Mouse (Mus musculus): ENCODE data around the gene Rpl23. TPM values are rescaled to one million over a fixed set of nuclear protein-coding genes. Genes with fewer than 3 reads are reported as not detected.

The Rpl23 gene
- total and polyA plus RNA-seq, 2 experiments from 2014 or later, result 310 to 346 TPM

GRCm38 (mm10) chr11:97778918-97779317 lies 3.3 kb downstream of the Rpl23 start:
- H3K9ac ChIP-seq, result no peak overlapping the region
- TF ChIP-seq CTCF (IDR thresholded peaks at IDR 0.05; ENCODE audit: low read depth), result no peak
- H3K4me1 ChIP-seq (ENCODE audit: insufficient read depth), result peaks cover 8% of the 10 kb centered on the region; the same call in 1 of the 2 replicates
- DNase-seq, result no peak
- no peaks in the 10 kb centered on the region for H3K9me3 ChIP-seq (ENCODE audit: low read length)
- H3K4me2 ChIP-seq (ENCODE audit: low read depth), result no peak overlapping the region
- peaks cover 47% of the 10 kb centered on the region for H3K36me3 ChIP-seq (ENCODE audit: insufficient read depth)
- WGBS, result 98% methylated on average over 1 of the region's 1 CpGs
- no peak for ATAC-seq
- no peak overlapping the region for H3K27ac ChIP-seq (ENCODE audit: low read depth, low read length)
- H3K4me3 ChIP-seq (ENCODE audit: low read depth, low read length), result no peak overlapping the region
- no peaks in the 10 kb centered on the region for H3K27me3 ChIP-seq (ENCODE audit: insufficient read depth, low read length)

- H3K4me1 ChIP-seq (ENCODE audit: insufficient read depth), result peaks cover 8% of the 10 kb centered on the region; the same call in 1 of the 2 replicates
- H3K9me3 ChIP-seq (ENCODE audit: low read length), result no peaks in the 10 kb centered on the region
- H3K4me2 ChIP-seq (ENCODE audit: low read depth), result no peak overlapping the region
- H3K27ac ChIP-seq (ENCODE audit: low read depth, low read length), result no peak overlapping the region
- H3K4me3 ChIP-seq (ENCODE audit: low read depth, low read length), result no peak overlapping the region
- peaks cover 47% of the 10 kb centered on the region for H3K36me3 ChIP-seq (ENCODE audit: insufficient read depth)
- 45% methylated on average over 2 of the region's 2 CpGs for WGBS
- peak; percentile 45 for ATAC-seq
- H3K9ac ChIP-seq, result no peak overlapping the region
- peak; percentile 53 for TF ChIP-seq CTCF (IDR thresholded peaks at IDR 0.05; ENCODE audit: low read depth)
- no peaks in the 10 kb centered on the region for H3K27me3 ChIP-seq (ENCODE audit: insufficient read depth, low read length)
- DNase-seq, result peak; percentile 37
Measured at GRCm38 (mm10) chr11:97777129-97777529, 5.1 kb downstream of the Rpl23 start.

GRCm38 (mm10) chr11:97776497-97777128 lies 5.6 kb downstream of the Rpl23 start:
- peaks cover 47% of the 10 kb centered on the region for H3K36me3 ChIP-seq (ENCODE audit: insufficient read depth)

GRCm38 (mm10) chr11:97775808-97776496 lies 6.3 kb downstream of the Rpl23 start, which contains the start of gene 1700001P01Rik:
TSS of gene 1700001P01Rik (minus strand) at chr11:97775918.
- no peak within 1 kb of the TSS for H3K9ac ChIP-seq
- H3K27ac ChIP-seq (ENCODE audit: low read depth, low read length), result no peak within 1 kb of the TSS
- H3K36me3 ChIP-seq (ENCODE audit: insufficient read depth), result peaks cover 47% of the 10 kb centered on the region
- TF ChIP-seq CTCF (IDR thresholded peaks at IDR 0.05; ENCODE audit: low read depth), result no peak
- H3K27me3 ChIP-seq (ENCODE audit: insufficient read depth, low read length), result no peaks in the 10 kb centered on the region
- peaks cover 7% of the 10 kb centered on the region; the same call in 1 of the 2 replicates for H3K4me1 ChIP-seq (ENCODE audit: insufficient read depth)
- no peak for DNase-seq
- H3K9me3 ChIP-seq (ENCODE audit: low read length), result no peaks in the 10 kb centered on the region
- H3K4me3 ChIP-seq (ENCODE audit: low read depth, low read length), result no peak within 1 kb of the TSS
- no peak within 1 kb of the TSS for H3K4me2 ChIP-seq (ENCODE audit: low read depth)
- ATAC-seq, result no peak
- WGBS, result 40% methylated on average over 17 of the region's 17 CpGs

More at GRCm38 (mm10) chr11:97776497-97777128, 5.6 kb downstream of the Rpl23 start:
- no peak overlapping the region for H3K27ac ChIP-seq (ENCODE audit: low read depth, low read length)
- H3K4me2 ChIP-seq (ENCODE audit: low read depth), result no peak overlapping the region
- 51% methylated on average over 5 of the region's 5 CpGs for WGBS
- DNase-seq (no peak), ATAC-seq (no peak)
- H3K4me3 ChIP-seq (ENCODE audit: low read depth, low read length), result no peak overlapping the region
- no peaks in the 10 kb centered on the region for H3K27me3 ChIP-seq (ENCODE audit: insufficient read depth, low read length)
- H3K9ac ChIP-seq, result no peak overlapping the region
- TF ChIP-seq CTCF (IDR thresholded peaks at IDR 0.05; ENCODE audit: low read depth), result no peak
- no peaks in the 10 kb centered on the region for H3K9me3 ChIP-seq (ENCODE audit: low read length)
- peaks cover 8% of the 10 kb centered on the region; the same call in 1 of the 2 replicates for H3K4me1 ChIP-seq (ENCODE audit: insufficient read depth)

- H3K36me3 ChIP-seq (ENCODE audit: insufficient read depth), result peaks cover 39% of the 10 kb centered on the region
Measured at GRCm38 (mm10) chr11:97775186-97775585, 7.1 kb downstream of the Rpl23 start.

GRCm38 (mm10) chr11:97771410-97771809 lies 10.8 kb downstream of the Rpl23 start:
- Histone ChIP-seq H3K4me3 (ENCODE audit: low read depth, low read length) (no peak overlapping the region), H3K4me1 (ENCODE audit: insufficient read depth) (no peaks in the 10 kb centered on the region), H3K27ac (ENCODE audit: low read depth, low read length) (no peak overlapping the region), H3K36me3 (ENCODE audit: insufficient read depth) (0 out of 2 replicates have a peak, but pooled peaks cover 6% of the 10 kb centered on the region), H3K9me3 (ENCODE audit: low read length) (no peaks in the 10 kb centered on the region), H3K27me3 (ENCODE audit: insufficient read depth, low read length) (no peaks in the 10 kb centered on the region), H3K9ac (no peak overlapping the region), H3K4me2 (ENCODE audit: low read depth) (no peak overlapping the region)
- DNase-seq (no peak), ATAC-seq (no peak)
- WGBS, result 84% methylated on average over 14 of the region's 14 CpGs
- TF ChIP-seq CTCF (IDR thresholded peaks at IDR 0.05; ENCODE audit: low read depth), result no peak

More at GRCm38 (mm10) chr11:97775186-97775585, 7.1 kb downstream of the Rpl23 start:
- no peak overlapping the region for H3K9ac ChIP-seq
- no peaks in the 10 kb centered on the region for H3K4me1 ChIP-seq (ENCODE audit: insufficient read depth)
- no peaks in the 10 kb centered on the region for H3K9me3 ChIP-seq (ENCODE audit: low read length)
- H3K27me3 ChIP-seq (ENCODE audit: insufficient read depth, low read length), result no peaks in the 10 kb centered on the region
- WGBS, result 72% methylated on average over 13 of the region's 13 CpGs
- no peak overlapping the region for H3K4me2 ChIP-seq (ENCODE audit: low read depth)
- DNase-seq (no peak), ATAC-seq (no peak)
- no peak overlapping the region for H3K4me3 ChIP-seq (ENCODE audit: low read depth, low read length)
- no peak overlapping the region for H3K27ac ChIP-seq (ENCODE audit: low read depth, low read length)
- TF ChIP-seq CTCF (IDR thresholded peaks at IDR 0.05; ENCODE audit: low read depth), result no peak

- TF ChIP-seq CTCF (IDR thresholded peaks at IDR 0.05; ENCODE audit: low read depth), result no peak
- no peaks in the 10 kb centered on the region for H3K36me3 ChIP-seq (ENCODE audit: insufficient read depth)
- WGBS, result 36% methylated on average over 2 of the region's 2 CpGs
- H3K27me3 ChIP-seq (ENCODE audit: insufficient read depth, low read length), result no peaks in the 10 kb centered on the region
- H3K27ac ChIP-seq (ENCODE audit: low read depth, low read length), result no peak overlapping the region
- no peaks in the 10 kb centered on the region for H3K9me3 ChIP-seq (ENCODE audit: low read length)
- ATAC-seq (no peak), DNase-seq (no peak)
- no peak overlapping the region for H3K4me2 ChIP-seq (ENCODE audit: low read depth)
- H3K4me3 ChIP-seq (ENCODE audit: low read depth, low read length), result no peak overlapping the region
- H3K4me1 ChIP-seq (ENCODE audit: insufficient read depth), result 0 out of 2 replicates have a peak, but pooled peaks cover 11% of the 10 kb centered on the region
- H3K9ac ChIP-seq, result no peak overlapping the region
Measured at GRCm38 (mm10) chr11:97769704-97770103, 12.5 kb downstream of the Rpl23 start.
